Mouse (Mus musculus) MN1 (cell line): ENCODE results near the gene Hjurp.
A peak's percentile ranks its signal among the peaks of the same experiment; 100 is the strongest.

Experiments
- DNase-seq: peaks from one replicate; pipeline ENCODE4 v3.0.0-alpha.2; 2016; ENCODE audit warnings: low spot score

The Hjurp gene

GRCm38 (mm10) chr1:88277098-88277817 is at the start of gene Hjurp, which contains the start of gene Trpm8:
Hjurp (minus strand) TSS chr1:88277633.
Trpm8 (plus strand) TSS chr1:88277661.
- peak; percentile 100 for DNase-seq

GRCm38 (mm10) chr1:88323101-88323500 is 45.7 kb upstream of the Hjurp start:
- DNase-seq: no peak

DNA sequence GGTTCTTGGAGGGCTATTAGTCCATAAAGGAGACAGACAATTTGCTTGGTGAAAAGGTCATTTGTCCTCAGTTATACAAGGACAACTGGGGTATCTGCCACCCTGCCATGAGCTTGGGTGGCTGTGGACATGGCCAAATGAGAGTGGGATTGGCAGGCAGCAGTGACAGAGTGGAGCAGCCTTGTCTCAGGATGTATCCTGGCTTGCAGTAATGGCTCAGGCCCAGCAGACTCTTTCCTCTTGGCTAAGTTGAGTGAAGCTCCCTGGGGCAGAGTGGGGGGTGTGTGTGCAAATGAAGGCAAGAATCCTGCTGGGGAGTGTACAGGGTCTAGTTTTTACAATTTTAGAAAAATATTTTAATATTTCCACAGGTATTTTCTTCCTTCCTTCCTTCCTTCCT is 44.7 kb upstream of the Hjurp start:
- no peak for DNase-seq

DNA sequence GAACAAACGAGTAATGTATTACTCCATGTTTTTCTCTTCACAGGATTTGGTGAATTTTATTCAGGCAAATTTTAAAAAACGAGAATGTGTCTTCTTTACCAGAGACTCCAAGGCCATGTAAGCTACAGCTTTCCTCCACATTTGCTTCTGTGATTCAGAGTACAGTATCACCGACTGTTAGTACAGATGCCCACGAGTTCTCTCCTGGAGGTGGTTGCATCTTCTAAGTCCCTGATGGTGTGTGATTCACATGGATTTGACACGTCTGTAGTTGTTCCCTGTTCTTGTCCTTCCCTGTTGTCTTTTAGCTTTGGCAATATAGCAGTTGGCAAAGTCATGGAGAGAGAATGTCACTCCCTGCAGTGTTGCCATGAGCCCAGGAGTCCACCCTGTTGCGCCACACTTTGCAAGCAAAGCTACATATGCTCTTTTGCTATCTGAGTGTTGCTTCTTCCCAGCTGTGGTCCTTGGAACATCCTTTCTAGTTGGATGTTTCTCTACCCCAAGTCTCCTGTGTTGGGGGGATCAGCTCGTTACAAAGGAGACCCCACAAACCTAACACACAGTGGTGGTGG is 43.5 kb upstream of the Hjurp start:
- no peak for DNase-seq

DNA sequence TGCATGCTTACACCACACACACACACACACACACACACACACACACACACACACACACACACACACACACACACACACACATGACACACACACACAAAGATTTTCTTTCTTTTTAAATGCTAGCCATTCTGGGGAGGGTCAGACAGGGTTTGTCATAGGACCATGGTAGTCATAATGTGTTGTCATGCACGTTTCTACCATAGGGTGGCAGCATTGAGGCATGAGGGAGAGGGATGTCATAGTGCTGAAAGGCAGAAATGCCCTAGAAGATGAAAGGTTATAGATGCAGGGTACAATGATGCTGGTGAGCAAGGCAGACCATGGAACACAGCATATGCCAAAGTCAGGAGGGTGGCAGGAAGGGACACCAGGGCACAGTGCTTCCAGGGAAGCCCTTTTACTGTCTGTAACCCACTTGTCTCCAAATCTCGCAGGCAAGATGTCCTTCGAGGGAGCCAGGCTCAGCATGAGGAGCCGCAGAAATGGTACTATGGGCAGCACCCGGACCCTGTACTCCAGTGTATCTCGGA is 41.2 kb upstream of the Hjurp start:
- DNase-seq: peak; percentile 31

DNA sequence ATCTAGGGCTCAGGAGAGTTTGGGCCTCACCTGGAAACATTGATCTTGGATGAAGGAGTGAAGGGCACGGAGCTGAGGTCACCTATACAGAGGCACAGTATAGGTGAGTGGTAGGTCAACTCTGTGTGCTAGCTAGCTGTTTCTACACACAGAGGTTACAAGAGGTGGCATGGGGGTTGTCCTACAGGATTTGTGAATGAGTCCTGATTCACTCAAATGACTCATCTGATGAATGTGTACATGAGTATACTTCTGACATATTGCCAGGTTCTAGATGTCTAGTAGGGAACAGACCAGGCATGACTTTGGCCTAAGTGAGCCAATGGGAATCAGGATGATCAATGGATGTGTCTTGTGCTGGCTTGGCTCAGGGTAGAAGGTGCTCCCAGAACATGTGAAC is 39.8 kb upstream of the Hjurp start:
- no peak for DNase-seq

- DNase-seq: peak; percentile 14
Observed at GRCm38 (mm10) chr1:88310349-88310748, 32.9 kb upstream of the Hjurp start.

DNA sequence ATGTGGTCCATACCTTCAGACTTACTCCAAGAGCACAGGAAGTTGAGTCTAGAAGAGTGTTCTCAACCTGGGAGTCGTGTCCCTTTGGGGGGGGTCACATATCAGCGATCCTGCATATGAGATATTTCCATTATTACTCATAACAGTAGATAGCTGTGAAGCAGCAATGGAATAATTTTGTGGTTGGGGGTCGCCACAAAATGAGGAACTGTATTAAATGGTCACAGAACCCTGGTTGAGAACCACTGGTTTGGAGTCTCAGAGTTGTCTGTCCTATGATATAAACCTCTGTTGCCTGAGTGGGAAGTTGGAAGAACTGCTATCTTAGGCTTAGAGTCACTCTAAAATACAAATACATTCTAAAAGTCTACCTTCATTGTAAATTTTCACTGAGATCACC is 32.5 kb upstream of the Hjurp start:
- peak; percentile 6 for DNase-seq

- DNase-seq: peak; percentile 18
Observed at GRCm38 (mm10) chr1:88309020-88309419, 31.6 kb upstream of the Hjurp start.

DNA sequence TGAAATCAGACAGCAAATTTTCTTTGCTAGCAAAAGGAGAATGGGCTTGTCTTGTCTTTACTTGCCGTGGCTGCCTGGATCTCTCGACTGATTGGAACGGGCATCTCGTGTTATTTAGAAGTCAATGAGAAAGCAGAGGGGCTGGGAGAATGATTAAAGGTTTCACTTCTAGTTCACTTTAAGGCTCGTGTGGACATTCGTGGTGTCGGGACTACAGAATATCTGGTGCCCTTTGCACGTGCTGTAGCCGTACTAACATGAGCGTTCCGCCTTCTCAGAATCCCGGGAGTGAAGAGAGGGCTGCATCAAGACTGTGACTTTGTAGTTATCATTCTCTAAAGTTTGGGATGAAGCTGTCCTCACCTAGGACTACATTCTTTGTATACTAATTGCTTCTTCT is 29.7 kb upstream of the Hjurp start:
- DNase-seq: peak; percentile 23

DNA sequence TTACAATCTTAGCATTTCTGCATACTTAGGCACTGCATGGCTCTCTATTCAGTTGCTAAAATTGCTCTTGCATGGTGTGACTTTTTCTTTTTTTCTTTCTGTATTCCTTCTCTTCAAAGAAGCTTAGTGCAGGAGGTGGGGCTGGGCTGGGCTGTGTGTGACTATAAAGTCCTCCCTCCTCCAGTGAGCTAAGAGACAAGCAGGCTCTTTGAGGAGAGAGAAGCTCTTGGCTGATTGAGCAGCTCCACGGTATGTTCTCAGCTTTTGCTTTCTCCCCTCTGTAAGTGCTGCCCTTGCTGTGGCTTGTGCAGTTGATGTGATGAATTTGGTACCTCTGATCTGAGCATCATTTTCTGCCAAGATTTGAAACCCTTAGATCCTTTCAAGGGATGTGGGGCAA is 29.1 kb upstream of the Hjurp start:
- peak; percentile 21 for DNase-seq

- peak; percentile 22 for DNase-seq
Observed at GRCm38 (mm10) chr1:88305018-88305795, 27.8 kb upstream of the Hjurp start.

GRCm38 (mm10) chr1:88304261-88304985 is 27.0 kb upstream of the Hjurp start:
- peak; percentile 22 for DNase-seq

DNA sequence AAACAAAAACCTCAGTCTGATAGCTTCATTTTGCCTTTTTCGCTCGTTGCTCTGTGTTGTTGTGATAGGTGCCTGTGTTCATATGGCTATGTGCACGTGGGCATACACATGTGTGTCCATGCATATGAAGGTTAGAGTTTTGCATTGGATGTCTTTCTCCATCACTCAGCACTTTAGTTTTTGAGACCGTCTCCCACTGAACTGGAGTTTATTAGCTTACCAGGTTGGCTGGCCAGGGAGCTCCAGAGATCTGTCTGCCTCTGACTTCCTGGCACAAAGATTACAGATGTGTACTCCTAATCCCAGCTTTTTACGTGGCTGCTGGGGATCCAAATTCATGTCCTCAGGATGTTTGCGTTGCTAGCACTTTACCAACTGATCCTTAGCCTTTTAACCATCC is 26.3 kb upstream of the Hjurp start:
- peak; percentile 20 for DNase-seq

GRCm38 (mm10) chr1:88302057-88302740 is 24.8 kb upstream of the Hjurp start:
- DNase-seq: peak; percentile 16

DNA sequence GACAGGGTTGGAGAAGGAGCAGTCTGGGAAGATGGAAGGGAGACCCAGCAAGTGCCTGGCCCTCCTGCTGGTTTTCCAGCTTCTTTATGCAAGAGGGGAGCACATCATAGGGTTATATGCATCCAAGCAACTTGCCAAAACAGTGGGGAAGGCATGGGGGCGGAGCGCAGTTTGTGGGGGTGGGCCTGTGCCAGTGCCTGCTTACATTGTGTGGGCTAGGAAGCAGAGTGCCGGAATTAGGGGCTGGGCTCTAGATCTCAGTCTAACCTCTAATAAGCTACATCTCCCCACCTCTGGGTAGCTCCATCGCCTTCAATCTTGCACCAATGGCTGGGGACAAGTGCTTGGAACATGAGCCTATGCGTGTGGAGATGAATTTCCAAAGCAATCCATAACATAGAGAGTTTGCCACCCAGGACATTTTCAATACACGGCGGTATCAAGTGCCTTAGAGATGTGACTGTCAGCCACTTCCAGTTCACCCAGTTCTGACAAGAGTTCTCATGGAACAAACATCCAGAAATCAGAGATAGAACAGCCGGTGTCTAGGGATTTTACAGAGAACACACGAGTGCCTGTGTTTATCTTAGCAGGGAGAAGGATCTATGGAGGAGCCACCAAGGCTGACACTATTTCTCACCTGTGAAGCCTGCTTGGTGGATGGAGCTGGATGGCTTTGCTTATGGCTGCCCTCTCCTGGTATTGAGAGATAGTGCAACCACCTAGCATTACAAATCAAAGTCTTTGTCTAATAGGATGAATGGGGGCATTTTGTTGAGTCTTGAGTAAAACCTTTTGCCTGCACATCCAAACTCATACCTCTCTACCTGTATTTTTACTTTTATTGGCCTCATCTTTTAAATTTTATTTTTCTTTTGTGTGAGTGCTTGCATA is 23.9 kb upstream of the Hjurp start:
- DNase-seq: peak; percentile 43

DNA sequence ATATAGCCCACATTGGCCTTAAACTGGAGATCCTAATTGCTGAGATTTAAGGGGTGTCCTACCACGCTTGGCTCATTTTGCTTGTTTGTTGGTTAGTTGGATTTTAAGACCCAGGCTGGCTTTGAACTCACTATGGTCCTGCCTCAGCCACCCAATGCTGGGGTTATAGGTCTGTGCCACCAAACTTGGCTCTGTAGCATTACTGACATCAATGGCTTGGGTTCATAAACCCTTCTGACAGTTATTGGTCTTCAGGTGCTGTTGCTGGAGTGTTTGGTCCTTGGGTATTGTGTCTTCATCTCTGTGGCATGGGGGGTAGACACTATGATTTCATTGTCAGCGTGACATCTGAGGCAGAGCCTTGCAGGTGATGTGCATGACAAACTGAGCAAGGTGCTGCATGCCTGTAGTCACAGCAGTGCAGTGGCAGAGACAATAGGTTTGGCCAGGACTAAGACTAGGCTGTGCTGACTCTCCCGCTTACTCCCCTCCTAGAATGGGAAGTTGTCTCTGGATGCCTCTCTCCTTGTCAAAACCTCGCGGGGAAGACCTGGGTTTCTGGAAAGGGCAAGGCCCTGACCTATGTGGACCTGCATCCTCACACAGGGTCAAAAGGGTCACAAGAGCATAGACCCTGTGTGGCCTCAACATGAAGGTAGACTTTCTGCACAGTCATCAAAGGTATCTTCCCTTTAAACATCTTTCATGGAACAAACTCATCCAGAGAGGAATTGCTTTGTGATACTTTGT is 23.0 kb upstream of the Hjurp start:
- peak; percentile 14 for DNase-seq

DNA sequence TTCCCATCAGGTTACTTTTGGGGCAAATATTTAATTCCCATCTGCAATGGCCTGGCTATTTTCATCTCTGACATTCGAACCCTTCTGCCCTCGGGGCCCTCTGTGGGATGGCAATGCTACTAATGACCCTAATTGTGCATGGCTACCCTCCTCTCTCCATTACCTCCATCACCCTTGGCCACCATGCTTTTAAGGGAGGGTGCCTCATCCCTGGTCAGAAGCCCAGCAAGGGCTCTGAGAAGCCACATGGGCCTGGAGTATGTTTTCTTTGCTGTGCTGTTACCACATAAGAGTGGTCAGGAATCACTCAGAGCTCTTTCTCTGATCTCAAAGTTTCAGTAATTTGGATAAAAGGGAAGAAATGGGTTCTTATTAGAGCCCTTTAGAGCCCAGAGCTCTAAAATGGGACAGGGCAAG is 22.1 kb upstream of the Hjurp start:
- DNase-seq: peak; percentile 19

DNA sequence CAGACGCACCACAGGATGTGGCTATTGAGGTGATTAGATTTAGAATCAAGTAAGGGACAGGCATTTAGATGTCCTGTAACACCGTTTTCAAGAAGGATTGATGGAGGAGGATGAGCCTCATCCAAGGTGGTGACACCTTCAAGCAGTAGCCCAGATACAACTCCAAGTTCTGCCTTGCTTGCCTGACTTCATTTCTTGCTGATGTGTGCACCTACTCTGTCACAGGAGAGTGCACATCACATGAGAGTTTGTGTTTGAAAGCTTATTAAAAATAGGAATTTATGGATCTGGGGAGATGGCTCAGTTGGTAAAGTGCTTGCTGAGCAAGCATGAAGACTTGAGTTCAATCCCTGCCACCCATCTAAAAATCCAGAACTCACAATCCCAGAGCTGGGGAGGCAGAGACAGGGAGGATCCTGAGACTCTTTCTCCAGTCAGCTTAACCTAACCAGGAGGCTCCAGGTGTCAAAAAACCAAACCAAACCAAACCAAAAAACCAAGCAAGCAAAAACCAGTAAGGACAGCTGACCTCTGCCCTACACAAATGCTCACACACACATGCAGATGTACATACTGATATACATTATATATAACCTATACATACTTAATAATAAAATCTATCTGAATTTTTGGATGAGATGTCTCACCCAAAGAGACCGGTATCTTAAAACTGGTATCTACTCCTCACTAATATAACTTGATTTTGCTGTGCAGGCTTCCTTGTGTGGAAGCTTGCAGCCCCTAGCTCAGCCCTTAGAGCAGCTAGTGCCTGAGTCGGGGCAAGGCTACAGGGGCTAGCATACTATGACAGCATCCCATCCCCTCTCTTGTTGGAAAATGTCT is 21.5 kb upstream of the Hjurp start:
- DNase-seq: peak; percentile 11
